Mouse (Mus musculus) embryonic facial prominence, embryonic 12.5 days (tissue): ENCODE results near the gene Cfap58. TPM values are rescaled to one million over a fixed set of nuclear protein-coding genes. Genes with fewer than 3 reads are reported as not detected.

Experiments used
- ATAC-seq: fragments of 200-750 bp; cut with Nextera tagmentation; 2 replicates; pipeline ENCODE4 v1.8.0; 2017; ENCODE audit not compliant: insufficient number of reproducible peaks, insufficient read depth, low FRiP score, low TSS enrichment
- H3K27ac ChIP-seq: fragments of 300-500 bp; sonication (generic); 2 replicates; pipeline ENCODE4 v1.5.1; 2016; ENCODE audit warnings: mild to moderate bottlenecking
- H3K27me3 ChIP-seq: fragments of 300-500 bp; sonication (generic); 2 replicates; pipeline ENCODE4 v1.6.1; 2016; ENCODE audit warnings: mild to moderate bottlenecking, moderate library complexity
- H3K36me3 ChIP-seq: fragments of 300-500 bp; sonication (generic); 2 replicates; pipeline ENCODE4 v1.6.1; 2016; ENCODE audit warnings: mild to moderate bottlenecking
- H3K4me1 ChIP-seq: fragments of 300-500 bp; sonication (generic); 2 replicates; pipeline ENCODE4 v1.6.1; 2016
- H3K4me2 ChIP-seq: fragments of 300-500 bp; sonication (generic); replicated peaks from 2 replicates; pipeline ENCODE4 v1.6.1; 2016; ENCODE audit warnings: mild to moderate bottlenecking, moderate library complexity
- H3K4me3 ChIP-seq: fragments of 300-500 bp; sonication (generic); 2 replicates; pipeline ENCODE4 v1.5.1; 2016; ENCODE audit warnings: mild to moderate bottlenecking
- H3K9ac ChIP-seq: fragments of 300-500 bp; sonication (generic); 2 replicates; pipeline ENCODE4 v1.6.1; 2016; ENCODE audit warnings: mild to moderate bottlenecking, moderate library complexity
- H3K9me3 ChIP-seq: fragments of 300-500 bp; sonication (generic); 2 replicates; pipeline ENCODE4 v1.6.1; 2016; ENCODE audit warnings: mild to moderate bottlenecking, moderate library complexity
- WGBS: fragments of 180-500 bp; shearing (Covaris S2); methylation state at CpG from one replicate; pipeline ENCODE4 v1.1.7; 2016; 5-methylcytosine and 5-hydroxymethylcytosine counted together
- polyA plus RNA-seq: library from polyadenylated mRNA; unstranded; fragments of >200 nt; fragmentation: Nextera tagmentation; extraction: Ambion mirVana; gene quantifications from 2 replicates; pipeline ENCODE4 v1.2.1, GENCODE M21; 2016

Cfap58 gene
- polyA plus RNA-seq, 1 experiment from 2014 or later = not detected

- Histone ChIP-seq H3K4me3 (no peak overlapping the region), H3K27ac (no peak overlapping the region), H3K36me3 (no peaks in the 10 kb centered on the region), H3K4me2 (peak overlapping the region; percentile 74), H3K9ac (no peak overlapping the region), H3K9me3 (no peaks in the 10 kb centered on the region), H3K4me1 (peaks cover 8% of the 10 kb centered on the region; the same call in 1 of the 2 replicates), H3K27me3 (0 out of 2 replicates have a peak, but pooled peaks cover 3% of the 10 kb centered on the region)
- WGBS = 64% methylated on average over 9 of the region's 9 CpGs
- ATAC-seq = no peak
Observed at GRCm38 (mm10) chr19:47936938-47937337, 537 bp upstream of the Cfap58 start.

DNA sequence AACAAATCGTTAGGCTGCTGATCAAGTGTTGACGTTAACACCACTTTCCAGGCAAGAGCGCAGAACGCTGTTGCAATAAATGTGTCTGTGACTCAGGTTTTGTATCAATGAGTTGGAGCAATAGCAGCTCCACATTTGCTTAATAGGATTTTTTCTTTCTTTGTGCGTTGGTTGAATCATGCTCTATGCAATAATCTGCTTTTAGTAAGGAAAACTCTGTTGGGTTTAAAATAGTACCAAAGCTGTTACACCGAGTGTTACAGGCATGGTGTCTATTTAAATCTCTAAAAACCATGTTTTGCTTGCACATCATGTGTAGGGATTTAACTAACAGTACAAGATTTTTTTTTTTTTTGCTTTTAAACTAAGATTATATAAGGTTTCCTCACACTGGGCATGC is 1.9 kb downstream of the Cfap58 start:
- Histone ChIP-seq H3K36me3 (no peaks in the 10 kb centered on the region), H3K4me1 (peaks cover 8% of the 10 kb centered on the region; the same call in 1 of the 2 replicates), H3K9ac (no peak overlapping the region), H3K27ac (no peak overlapping the region), H3K27me3 (0 out of 2 replicates have a peak, but pooled peaks cover 3% of the 10 kb centered on the region), H3K4me2 (no peak overlapping the region), H3K9me3 (no peaks in the 10 kb centered on the region), H3K4me3 (no peak overlapping the region)
- WGBS = 83% methylated on average over 6 of the region's 6 CpGs
- no peak for ATAC-seq

DNA sequence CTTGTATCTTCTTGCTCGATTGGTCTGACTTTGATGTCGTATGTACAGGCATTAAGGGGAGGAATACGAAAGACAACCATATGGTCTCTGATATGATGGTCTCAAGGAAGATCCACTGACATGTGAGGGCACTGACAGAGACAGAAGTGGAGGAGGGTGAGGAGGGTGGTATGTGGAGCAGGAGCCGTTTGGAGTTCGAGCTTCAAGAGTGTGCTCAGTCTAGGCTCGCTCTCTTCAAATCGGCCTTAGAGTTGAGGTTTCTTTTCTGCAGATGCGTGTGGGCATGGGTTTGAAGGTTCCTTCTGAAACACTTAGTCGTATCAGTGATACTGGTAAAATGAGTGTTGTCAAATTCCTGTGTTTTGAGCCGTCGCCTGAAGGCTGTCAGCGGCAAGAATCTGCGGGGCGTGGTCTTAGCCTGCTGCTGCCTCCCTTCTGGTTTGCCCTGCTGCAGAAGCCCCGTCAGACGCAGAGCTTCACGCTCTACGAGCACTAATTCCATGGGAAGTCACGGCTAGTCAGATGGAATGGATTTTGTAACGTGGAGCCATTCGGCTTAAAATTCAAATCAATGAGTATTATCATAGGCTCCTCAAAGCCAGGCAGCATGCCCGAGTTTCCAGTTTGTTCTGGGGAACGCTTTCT is 9.5 kb downstream of the Cfap58 start:
- Histone ChIP-seq H3K27ac (no peak overlapping the region), H3K36me3 (no peaks in the 10 kb centered on the region), H3K4me1 (peaks cover 4% of the 10 kb centered on the region; the same call in 1 of the 2 replicates), H3K9me3 (no peaks in the 10 kb centered on the region), H3K4me2 (peak overlapping the region; percentile 28), H3K27me3 (no peaks in the 10 kb centered on the region), H3K4me3 (no peak overlapping the region), H3K9ac (no peak overlapping the region)
- WGBS = 40% methylated on average over 23 of the region's 23 CpGs
- no peak for ATAC-seq

DNA sequence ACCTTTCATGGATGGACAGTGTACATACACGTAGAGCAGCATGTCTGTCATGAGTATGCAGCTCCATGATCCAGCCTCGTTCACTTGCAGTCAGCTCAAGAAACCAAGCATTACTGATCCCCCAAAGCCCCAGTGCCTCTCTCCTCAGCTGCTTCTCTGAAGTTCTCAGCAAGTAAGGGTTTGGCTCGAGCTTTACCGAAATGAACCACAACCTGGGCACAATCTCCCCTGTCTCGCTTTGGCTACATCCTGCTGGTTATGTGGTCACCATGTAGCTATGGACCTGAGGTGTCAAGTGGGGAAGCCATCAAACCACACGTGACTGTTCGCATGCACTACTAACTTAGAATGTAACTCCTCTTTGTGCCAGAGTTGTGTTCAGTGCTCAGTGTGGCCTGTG is 13.5 kb downstream of the Cfap58 start:
- H3K4me3 ChIP-seq = no peak overlapping the region
- WGBS = 85% methylated on average over 7 of the region's 7 CpGs
- no peaks in the 10 kb centered on the region for H3K9me3 ChIP-seq
- no peaks in the 10 kb centered on the region for H3K36me3 ChIP-seq
- peaks cover 4% of the 10 kb centered on the region; the same call in 1 of the 2 replicates for H3K4me1 ChIP-seq
- no peak overlapping the region for H3K9ac ChIP-seq
- no peaks in the 10 kb centered on the region for H3K27me3 ChIP-seq
- no peak for ATAC-seq
- H3K4me2 ChIP-seq = no peak overlapping the region
- no peak overlapping the region for H3K27ac ChIP-seq

GRCm38 (mm10) chr19:47953169-47953568 is 15.7 kb downstream of the Cfap58 start:
- Histone ChIP-seq H3K4me1 (no peaks in the 10 kb centered on the region), H3K27me3 (no peaks in the 10 kb centered on the region), H3K27ac (no peak overlapping the region), H3K4me3 (no peak overlapping the region), H3K36me3 (no peaks in the 10 kb centered on the region), H3K9ac (no peak overlapping the region), H3K9me3 (no peaks in the 10 kb centered on the region), H3K4me2 (no peak overlapping the region)
- no peak for ATAC-seq
- 65% methylated on average over 9 of the region's 9 CpGs for WGBS

- H3K9me3 ChIP-seq = no peaks in the 10 kb centered on the region
- no peak for ATAC-seq
- no peak overlapping the region for H3K9ac ChIP-seq
- WGBS = 69% methylated on average over 13 of the region's 13 CpGs
- no peaks in the 10 kb centered on the region for H3K4me1 ChIP-seq
- H3K4me3 ChIP-seq = no peak overlapping the region
- no peak overlapping the region for H3K27ac ChIP-seq
- H3K4me2 ChIP-seq = no peak overlapping the region
- no peaks in the 10 kb centered on the region for H3K36me3 ChIP-seq
- no peaks in the 10 kb centered on the region for H3K27me3 ChIP-seq
Observed at GRCm38 (mm10) chr19:47958181-47958580, 20.7 kb downstream of the Cfap58 start.

DNA sequence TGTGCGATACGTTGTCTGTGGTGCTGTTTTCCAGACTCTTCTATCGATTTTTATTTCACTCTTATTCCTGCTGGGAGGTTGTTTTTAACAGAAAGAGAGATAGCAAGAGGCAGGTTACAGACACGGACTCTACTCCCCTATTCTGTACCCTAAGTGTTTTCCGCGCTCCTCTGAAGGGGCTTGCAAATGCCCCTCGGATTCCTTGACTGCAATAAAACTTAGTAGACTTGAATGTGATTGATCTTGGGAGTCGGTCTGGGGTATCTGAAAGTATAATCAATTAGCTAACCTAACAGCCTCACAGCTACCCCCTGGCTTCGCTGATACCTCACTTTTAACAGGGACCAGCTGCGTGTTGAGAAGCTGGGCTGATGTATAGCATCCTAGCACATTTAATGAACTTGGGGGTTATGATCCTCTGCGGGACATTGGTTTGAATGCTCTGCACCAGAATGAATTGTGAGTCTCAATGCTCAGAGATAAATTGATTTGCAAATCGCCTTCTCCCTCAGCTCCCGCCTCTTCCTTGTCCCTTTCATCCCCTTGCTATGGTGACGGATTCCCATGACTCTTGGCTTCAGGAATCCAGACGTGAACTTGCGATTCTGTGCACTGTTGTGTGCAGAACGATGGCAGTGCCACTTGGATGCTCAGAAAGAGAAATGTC is 31.7 kb downstream of the Cfap58 start:
- Histone ChIP-seq H3K4me2 (no peak overlapping the region), H3K27me3 (no peaks in the 10 kb centered on the region), H3K9ac (no peak overlapping the region), H3K27ac (no peak overlapping the region), H3K4me3 (no peak overlapping the region), H3K4me1 (no peaks in the 10 kb centered on the region), H3K36me3 (no peaks in the 10 kb centered on the region), H3K9me3 (no peaks in the 10 kb centered on the region)
- no peak for ATAC-seq
- 74% methylated on average over 17 of the region's 17 CpGs for WGBS

DNA sequence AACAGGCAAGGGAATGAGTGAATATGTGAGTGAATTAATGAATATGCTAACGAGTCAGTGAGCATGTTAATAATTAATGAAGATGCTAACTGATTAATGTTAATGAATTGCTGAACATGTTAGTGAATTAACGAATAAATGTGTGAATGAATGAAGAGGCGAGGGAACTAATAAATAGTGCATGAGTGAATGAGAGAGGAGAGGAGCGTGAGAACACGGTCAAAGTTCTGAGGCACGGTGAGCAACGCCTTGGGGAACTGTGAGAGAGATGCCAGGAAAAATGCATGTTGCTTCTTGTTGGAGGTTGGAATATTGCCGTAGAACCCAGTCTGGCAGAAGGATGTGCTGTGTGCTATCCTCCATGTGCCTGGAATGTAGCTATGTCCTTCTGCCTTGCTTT is 33.6 kb downstream of the Cfap58 start:
- Histone ChIP-seq H3K36me3 (no peaks in the 10 kb centered on the region), H3K4me2 (no peak overlapping the region), H3K4me1 (no peaks in the 10 kb centered on the region), H3K9ac (no peak overlapping the region), H3K9me3 (no peaks in the 10 kb centered on the region), H3K4me3 (no peak overlapping the region), H3K27ac (no peak overlapping the region), H3K27me3 (no peaks in the 10 kb centered on the region)
- no peak for ATAC-seq
- WGBS = 88% methylated on average over 8 of the region's 8 CpGs

DNA sequence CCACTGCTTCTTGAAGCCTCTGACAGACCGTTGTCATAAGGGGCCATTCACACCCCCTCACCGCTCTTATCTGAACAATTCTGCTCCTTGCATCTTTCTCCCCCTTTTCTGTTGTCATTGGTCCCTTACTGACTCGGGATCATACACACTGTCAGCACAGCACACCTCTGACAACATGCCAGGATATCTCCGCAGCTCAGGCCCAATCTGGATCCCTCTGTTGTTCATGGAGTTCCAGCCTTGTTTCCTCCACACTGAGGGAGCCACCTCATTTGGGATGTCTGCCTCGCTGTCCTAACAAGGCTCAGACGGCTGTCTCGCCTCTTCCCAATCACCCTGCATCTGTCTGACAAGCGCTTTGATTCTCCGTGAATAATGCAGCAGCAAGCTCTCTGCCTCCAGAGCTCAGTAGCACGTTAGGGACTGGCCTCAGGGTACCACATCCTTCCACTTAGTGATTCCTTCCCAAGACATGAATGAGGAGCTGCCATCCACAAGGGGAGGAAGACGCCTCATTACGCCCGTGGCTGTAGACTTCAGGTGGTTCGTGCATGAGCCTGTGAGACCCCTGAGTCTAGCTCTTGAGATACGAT is 40.7 kb downstream of the Cfap58 start:
- 66% methylated on average over 15 of the region's 15 CpGs for WGBS
- Histone ChIP-seq H3K4me1 (no peaks in the 10 kb centered on the region), H3K27me3 (no peaks in the 10 kb centered on the region), H3K9ac (no peak overlapping the region), H3K36me3 (no peaks in the 10 kb centered on the region), H3K4me3 (no peak overlapping the region), H3K4me2 (no peak overlapping the region), H3K9me3 (no peaks in the 10 kb centered on the region), H3K27ac (no peak overlapping the region)
- no peak for ATAC-seq

DNA sequence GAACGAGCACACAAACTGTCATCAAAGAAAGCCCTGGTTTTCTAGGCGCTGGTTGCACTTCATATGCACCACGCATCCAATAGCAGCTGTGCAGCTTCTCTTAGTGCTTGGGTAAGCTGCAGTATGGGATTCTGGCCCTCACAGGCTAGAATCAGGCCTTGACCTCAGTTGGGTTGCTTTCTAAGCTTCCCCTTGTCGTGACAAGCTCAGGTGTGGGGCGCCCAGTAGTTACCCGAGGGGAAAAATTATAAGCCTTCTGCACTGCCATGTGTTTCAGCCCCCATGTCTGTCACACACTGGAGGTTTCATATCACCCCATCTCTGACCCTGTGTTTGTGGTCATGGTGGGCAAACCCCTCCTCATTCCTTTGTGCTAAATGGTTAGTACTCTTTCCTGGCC is 42.0 kb downstream of the Cfap58 start:
- Histone ChIP-seq H3K9ac (no peak overlapping the region), H3K36me3 (no peaks in the 10 kb centered on the region), H3K27ac (no peak overlapping the region), H3K4me3 (no peak overlapping the region), H3K9me3 (no peaks in the 10 kb centered on the region), H3K27me3 (no peaks in the 10 kb centered on the region), H3K4me2 (no peak overlapping the region), H3K4me1 (no peaks in the 10 kb centered on the region)
- 81% methylated on average over 6 of the region's 6 CpGs for WGBS
- no peak for ATAC-seq

DNA sequence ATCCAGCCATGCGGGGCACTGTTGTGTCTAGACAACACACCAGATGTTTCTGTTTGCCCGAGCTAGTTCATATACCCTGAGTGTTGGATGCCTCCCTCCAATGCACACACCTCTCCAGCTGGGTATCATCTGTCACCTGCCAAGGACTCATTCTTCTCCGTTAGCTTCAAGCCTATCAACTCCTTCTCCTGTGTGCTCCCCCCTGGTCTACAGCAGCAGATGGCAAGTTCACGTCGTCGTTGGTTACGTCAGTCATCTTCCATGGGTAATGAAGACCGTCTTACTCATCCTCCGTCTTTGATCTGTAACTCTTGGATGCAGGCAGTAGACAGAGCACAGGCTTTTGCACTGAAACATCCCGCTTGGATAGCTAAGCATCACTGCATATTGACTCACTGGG is 42.8 kb downstream of the Cfap58 start:
- no peaks in the 10 kb centered on the region for H3K9me3 ChIP-seq
- no peak overlapping the region for H3K4me2 ChIP-seq
- no peaks in the 10 kb centered on the region for H3K36me3 ChIP-seq
- H3K4me1 ChIP-seq = no peaks in the 10 kb centered on the region
- 73% methylated on average over 10 of the region's 10 CpGs for WGBS
- H3K9ac ChIP-seq = no peak overlapping the region
- H3K27ac ChIP-seq = no peak overlapping the region
- no peaks in the 10 kb centered on the region for H3K27me3 ChIP-seq
- no peak overlapping the region for H3K4me3 ChIP-seq
- ATAC-seq = no peak

- 89% methylated on average over 15 of the region's 15 CpGs for WGBS
Observed at GRCm38 (mm10) chr19:47985606-47986213, 48.2 kb downstream of the Cfap58 start.

More at GRCm38 (mm10) chr19:47985606-47986213, 48.2 kb downstream of the Cfap58 start:
- H3K27me3 ChIP-seq = 0 out of 2 replicates have a peak, but pooled peaks cover 5% of the 10 kb centered on the region
- H3K9me3 ChIP-seq = no peaks in the 10 kb centered on the region
- no peak overlapping the region for H3K9ac ChIP-seq
- no peaks in the 10 kb centered on the region for H3K36me3 ChIP-seq
- ATAC-seq = no peak
- H3K4me3 ChIP-seq = no peak overlapping the region
- H3K27ac ChIP-seq = no peak overlapping the region
- H3K4me1 ChIP-seq = no peaks in the 10 kb centered on the region
- no peak overlapping the region for H3K4me2 ChIP-seq
